Mouse (Mus musculus) megakaryocyte, embryonic 14.5 days (primary cell): ENCODE data around the gene Myom1. TPM values are rescaled to one million over a fixed set of nuclear protein-coding genes. Genes with fewer than 3 reads are reported as not detected.
"Not testable (repeated sequence)": the region's sequence is repeated elsewhere in the genome, so short reads cannot be mapped to it uniquely, and the experiment has no call there.

ENCODE experiments used
- H3K27me3 ChIP-seq: replicated peaks from 2 replicates; pipeline ENCODE3; 2012; ENCODE audit warnings: inconsistent platforms
- H3K36me3 ChIP-seq: replicated peaks from 2 replicates; pipeline ENCODE3; 2012; ENCODE audit warnings: low read length, inconsistent platforms, mixed read lengths
- H3K4me1 ChIP-seq: 2 replicates; pipeline ENCODE4 v1.6.1; 2012; ENCODE audit warnings: inconsistent platforms
- H3K4me3 ChIP-seq: replicated peaks from 2 replicates; pipeline ENCODE3; 2012; ENCODE audit warnings: moderate library complexity, mild to moderate bottlenecking, inconsistent platforms
- H3K9me3 ChIP-seq: 2 replicates; pipeline ENCODE4 v1.6.1; 2012; ENCODE audit warnings: inconsistent platforms
- FLI1 ChIP-seq: IDR thresholded peaks from 2 replicates; pipeline ENCODE4 v1.6.1; 2012; ENCODE audit warnings: low read length, inconsistent platforms, mixed read lengths
- GATA1 ChIP-seq: IDR thresholded peaks from 3 replicates; pipeline ENCODE4 v1.6.1; 2012; ENCODE audit warnings: mixed read lengths, low read length, inconsistent platforms, borderline replicate concordance
- polyA plus RNA-seq: library from polyadenylated mRNA; stranded (reverse); fragments of >175 nt; gene quantifications from 2 replicates; pipeline ENCODE4 v1.2.3, GENCODE M21; 2012; ENCODE audit warnings: low replicate concordance; ENCODE audit not compliant: insufficient read depth

The Myom1 gene
- 8.2 and 12.3 TPM in 2 replicates for polyA plus RNA-seq

GRCm38 (mm10) chr17:71002081-71002743 is at the start of gene Myom1:
Gene Myom1 (plus strand): TSS chr17:71002633.
- peak; percentile 96; the same call in 1 of the 2 replicates for TF ChIP-seq FLI1
- TF ChIP-seq GATA1, result no peak
- Histone ChIP-seq H3K4me3 (peak within 1 kb of the TSS; percentile 99), H3K36me3 (peaks cover 16% of the 10 kb centered on the region), H3K9me3 (no peaks in the 10 kb centered on the region), H3K27me3 (no peaks in the 10 kb centered on the region), H3K4me1 (peaks cover 50% of the 10 kb centered on the region)

- not testable (repeated sequence) for H3K4me1 ChIP-seq, H3K4me3 ChIP-seq, H3K36me3 ChIP-seq, H3K9me3 ChIP-seq
- peaks cover 11% of the 10 kb centered on the region for H3K27me3 ChIP-seq
These were observed 38.9 kb upstream of the Myom1 start for GRCm38 (mm10) chr17:70963546-70963945.

GRCm38 (mm10) chr17:70965281-70965680 is 37.2 kb upstream of the Myom1 start:
- H3K9me3 ChIP-seq, result no peaks in the 10 kb centered on the region
- H3K36me3 ChIP-seq, result no peaks in the 10 kb centered on the region
- H3K4me3 ChIP-seq, result no peak overlapping the region
- 0 out of 2 replicates have a peak, but pooled peaks cover 4% of the 10 kb centered on the region for H3K4me1 ChIP-seq
- TF ChIP-seq FLI1, result no peak
- no peak for TF ChIP-seq GATA1
- H3K27me3 ChIP-seq, result peaks cover 17% of the 10 kb centered on the region

DNA sequence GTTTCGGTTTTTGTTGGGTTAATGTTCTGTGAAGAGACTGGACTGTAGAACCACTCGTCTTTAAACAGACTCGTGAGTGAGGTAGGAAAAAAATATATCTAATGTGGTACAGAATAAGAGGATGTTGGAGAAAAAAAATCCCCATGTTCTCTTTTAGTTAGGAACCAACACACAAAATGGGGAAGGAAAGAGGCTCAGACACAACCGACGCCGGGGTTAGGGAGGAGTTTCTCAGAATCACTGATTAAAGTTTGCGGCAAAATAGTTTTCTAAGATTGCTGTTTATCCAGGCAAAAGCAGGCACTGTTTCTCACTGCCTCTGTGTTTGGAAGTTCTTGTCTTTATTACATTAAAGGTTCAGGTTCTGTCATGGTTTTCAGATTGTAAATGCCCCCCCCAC is 36.3 kb upstream of the Myom1 start:
- Histone ChIP-seq H3K9me3 (no peaks in the 10 kb centered on the region), H3K36me3 (no peaks in the 10 kb centered on the region)
- no peak for TF ChIP-seq FLI1

GRCm38 (mm10) chr17:70967191-70967590 is 35.2 kb upstream of the Myom1 start:
- H3K9me3 ChIP-seq, result no peaks in the 10 kb centered on the region
- H3K27me3 ChIP-seq, result peaks cover 24% of the 10 kb centered on the region
- H3K36me3 ChIP-seq, result no peaks in the 10 kb centered on the region
- 0 out of 2 replicates have a peak, but pooled peaks cover 4% of the 10 kb centered on the region for H3K4me1 ChIP-seq
- TF ChIP-seq FLI1 (no peak), GATA1 (no peak)
- H3K4me3 ChIP-seq, result no peak overlapping the region

More for the DNA sequence above, 36.3 kb upstream of the Myom1 start:
- Histone ChIP-seq H3K4me3 (no peak overlapping the region), H3K27me3 (peaks cover 19% of the 10 kb centered on the region), H3K4me1 (0 out of 2 replicates have a peak, but pooled peaks cover 4% of the 10 kb centered on the region)

DNA sequence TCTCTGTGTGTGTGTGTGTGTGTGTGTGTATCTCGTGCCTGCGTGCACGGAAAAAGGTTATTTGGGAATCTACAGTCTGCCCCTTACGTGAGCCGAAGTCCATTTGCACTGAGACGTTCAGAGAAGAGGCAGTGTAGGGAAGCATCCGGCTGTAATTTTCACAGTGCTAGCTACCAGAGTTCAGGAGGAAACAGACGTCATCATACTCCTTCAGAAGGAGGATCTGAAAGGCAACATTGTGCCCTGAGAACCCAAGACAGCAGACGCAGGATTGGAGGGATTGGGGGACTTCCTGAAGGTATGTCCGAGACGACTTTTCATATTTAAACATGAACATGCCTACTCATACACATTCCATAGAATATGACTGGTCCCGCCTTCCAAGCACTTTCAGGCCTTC is 34.8 kb upstream of the Myom1 start:
- Histone ChIP-seq H3K27me3 (peaks cover 24% of the 10 kb centered on the region), H3K4me1 (0 out of 2 replicates have a peak, but pooled peaks cover 4% of the 10 kb centered on the region), H3K9me3 (no peaks in the 10 kb centered on the region), H3K4me3 (no peak overlapping the region), H3K36me3 (no peaks in the 10 kb centered on the region)
- TF ChIP-seq GATA1 (no peak), FLI1 (no peak)

- Histone ChIP-seq H3K4me3 (no peak overlapping the region), H3K27me3 (peaks cover 24% of the 10 kb centered on the region), H3K9me3 (no peaks in the 10 kb centered on the region), H3K4me1 (peaks cover 11% of the 10 kb centered on the region), H3K36me3 (peaks cover 7% of the 10 kb centered on the region)
- TF ChIP-seq GATA1 (no peak), FLI1 (no peak)
These were observed 33.7 kb upstream of the Myom1 start for GRCm38 (mm10) chr17:70968606-70969191.

- no peak for TF ChIP-seq FLI1
- TF ChIP-seq GATA1, result no peak
- Histone ChIP-seq H3K9me3 (no peaks in the 10 kb centered on the region), H3K4me3 (no peak overlapping the region), H3K4me1 (peaks cover 20% of the 10 kb centered on the region), H3K36me3 (peaks cover 29% of the 10 kb centered on the region), H3K27me3 (peaks cover 18% of the 10 kb centered on the region)
These were observed 31.2 kb upstream of the Myom1 start for GRCm38 (mm10) chr17:70971206-70971605.

GRCm38 (mm10) chr17:70973398-70973797 is 29.0 kb upstream of the Myom1 start:
- TF ChIP-seq GATA1 (no peak), FLI1 (no peak)
- Histone ChIP-seq H3K4me3 (peak overlapping the region; percentile 28), H3K4me1 (peaks cover 16% of the 10 kb centered on the region), H3K36me3 (peaks cover 37% of the 10 kb centered on the region), H3K9me3 (no peaks in the 10 kb centered on the region), H3K27me3 (peaks cover 13% of the 10 kb centered on the region)

DNA sequence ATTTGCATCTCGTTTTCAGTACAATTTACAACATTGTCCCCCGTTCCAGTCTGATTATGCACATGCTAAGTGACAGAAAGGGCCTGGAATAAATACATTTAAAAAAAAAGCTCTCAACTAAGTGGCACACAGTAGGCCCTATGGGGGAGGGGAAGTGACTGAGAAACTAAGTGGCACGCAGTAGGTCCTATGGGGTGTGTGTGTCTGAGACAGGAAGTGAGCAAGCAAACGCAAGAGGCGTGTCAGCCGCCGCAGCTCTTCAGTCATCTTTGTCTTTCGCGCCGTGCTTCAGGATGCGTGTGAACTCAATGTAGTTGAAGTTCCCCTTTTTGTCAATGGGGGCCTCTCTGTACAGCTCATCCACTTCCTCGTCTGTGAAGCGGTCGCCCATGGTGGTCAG is 28.4 kb upstream of the Myom1 start:
- Histone ChIP-seq H3K27me3 (peaks cover 13% of the 10 kb centered on the region), H3K36me3 (peaks cover 39% of the 10 kb centered on the region), H3K4me1 (peaks cover 16% of the 10 kb centered on the region)
- H3K4me3 ChIP-seq, H3K9me3 ChIP-seq: not testable (repeated sequence)

DNA sequence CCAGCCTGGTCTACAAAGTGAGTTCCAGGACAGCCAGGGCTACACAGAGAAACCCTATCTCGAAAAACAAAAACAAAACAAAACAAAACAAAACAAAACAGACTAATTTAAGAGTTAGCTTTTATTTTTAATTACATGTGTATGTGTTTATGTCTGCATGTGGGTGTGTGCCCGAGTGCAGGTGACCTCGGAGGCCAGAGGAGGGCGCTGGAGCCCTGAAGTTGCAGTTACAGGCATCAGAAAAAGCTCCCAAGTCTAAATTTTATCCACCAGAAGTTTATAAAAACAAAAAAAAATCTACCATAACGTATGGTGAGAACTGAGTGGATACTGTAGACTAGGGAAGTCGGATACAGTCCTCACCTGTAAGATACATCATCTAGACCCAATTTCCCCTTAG is 24.6 kb upstream of the Myom1 start:
- Histone ChIP-seq H3K36me3 (peaks cover 62% of the 10 kb centered on the region), H3K4me3 (no peak overlapping the region), H3K27me3 (no peaks in the 10 kb centered on the region), H3K4me1 (peaks cover 35% of the 10 kb centered on the region), H3K9me3 (no peaks in the 10 kb centered on the region)
- TF ChIP-seq GATA1, result no peak
- TF ChIP-seq FLI1, result no peak
